Mouse (Mus musculus) CH12.LX (cell line): Measurements from ENCODE around the gene Map4k3. TPM values are rescaled to one million over a fixed set of nuclear protein-coding genes. Genes with fewer than 3 reads are reported as not detected.

Experiments
- DNase-seq: peaks from one replicate; pipeline ENCODE4 v3.0.0-alpha.2; 2013; ENCODE audit errors: extremely low read depth
- H3K27ac ChIP-seq: 2 replicates; pipeline ENCODE4 v1.5.1; 2012; ENCODE audit warnings: low read depth, mild to moderate bottlenecking, control low read depth, moderate library complexity; ENCODE audit not compliant: insufficient read depth
- H3K27me3 ChIP-seq: replicated peaks from 2 replicates; pipeline ENCODE3; 2012; ENCODE audit warnings: inconsistent platforms
- H3K36me3 ChIP-seq, 2 experiments: replicated peaks in 1 of 2; 2 replicates each; pipeline versions ENCODE3 to v1.6.1; 2012; ENCODE audit warnings: inconsistent platforms in 1 of 2, low read length in 1 of 2, mild to moderate bottlenecking in 1 of 2, mixed read lengths in 1 of 2, moderate library complexity in 1 of 2; ENCODE audit not compliant: control insufficient read depth in 1 of 2, insufficient read depth in 1 of 2
- H3K4me1 ChIP-seq, 2 experiments: 2 replicates each; pipeline ENCODE4 v1.6.1; 2012; ENCODE audit warnings: inconsistent platforms in 1 of 2, moderate library complexity in 1 of 2; ENCODE audit not compliant: insufficient read depth in 2 of 2, control insufficient read depth in 1 of 2
- H3K4me2 ChIP-seq: 2 replicates; pipeline ENCODE4 v1.6.1; 2012; ENCODE audit warnings: low read depth, mild to moderate bottlenecking, control low read depth; ENCODE audit not compliant: poor library complexity, insufficient read depth, severe bottlenecking
- H3K4me3 ChIP-seq, 3 experiments: fragments of 150-350 bp in 1 of 3; sonication (generic) in 1 of 3; replicated peaks in 1 of 3; 2 replicates each; pipeline versions ENCODE3 to v1.5.1; 2011 to 2012; ENCODE audit warnings: low read depth in 2 of 3, low read length in 2 of 3, mild to moderate bottlenecking in 2 of 3, moderate library complexity in 2 of 3, control low read depth in 1 of 3, improper control_type of control experiment in 1 of 3, inconsistent platforms in 1 of 3, mixed read lengths in 1 of 3; ENCODE audit not compliant: poor library complexity in 1 of 3
- H3K79me2 ChIP-seq: replicated peaks from 2 replicates; pipeline ENCODE4 v1.6.1; 2012; ENCODE audit warnings: mild to moderate bottlenecking, moderate library complexity; ENCODE audit not compliant: control insufficient read depth, poor library complexity, insufficient read depth, severe bottlenecking; ENCODE audit errors: extremely low read depth
- H3K9ac ChIP-seq: 2 replicates; pipeline ENCODE4 v1.6.1; 2012; ENCODE audit warnings: low read depth, mild to moderate bottlenecking, control low read depth, moderate library complexity; ENCODE audit not compliant: insufficient read depth
- H3K9me3 ChIP-seq: replicated peaks from 2 replicates; pipeline ENCODE3; 2012; ENCODE audit warnings: low read length, inconsistent platforms, mixed read lengths
- CTCF ChIP-seq, 2 experiments: IDR thresholded peaks in 1 of 2; conservative IDR thresholded peaks in 1 of 2; 2 replicates each; pipeline ENCODE4 v1.5.1; 2011 to 2012; ENCODE audit warnings: low read depth in 2 of 2, low read length in 2 of 2, improper control_type of control experiment in 1 of 2, inconsistent platforms in 1 of 2, mild to moderate bottlenecking in 1 of 2, moderate library complexity in 1 of 2
- ELF1 ChIP-seq: IDR thresholded peaks from 2 replicates; pipeline ENCODE4 v1.6.1; 2014; ENCODE audit warnings: low read depth, mild to moderate bottlenecking, inconsistent platforms, low read length, improper control_type of control experiment
- ETS1 ChIP-seq: conservative IDR thresholded peaks from 2 replicates; pipeline ENCODE4 v1.6.1; 2012; ENCODE audit warnings: low read depth, mild to moderate bottlenecking, inconsistent platforms, low read length, improper control_type of control experiment, moderate library complexity
- GABPA ChIP-seq: IDR thresholded peaks from 2 replicates; pipeline ENCODE4 v1.6.1; 2012; ENCODE audit warnings: low read depth, low read length, improper control_type of control experiment, inconsistent platforms; ENCODE audit not compliant: insufficient replicate concordance
- HCFC1 ChIP-seq: IDR thresholded peaks from 2 replicates; pipeline ENCODE4 v1.6.1; 2012; ENCODE audit warnings: low read depth, mild to moderate bottlenecking, inconsistent platforms, low read length, improper control_type of control experiment
- IRF4 ChIP-seq: IDR thresholded peaks from 2 replicates; pipeline ENCODE4 v1.6.1; 2014; ENCODE audit warnings: low read depth, mild to moderate bottlenecking, inconsistent platforms, low read length, improper control_type of control experiment
- JUN ChIP-seq: IDR thresholded peaks from 2 replicates; pipeline ENCODE4 v1.6.1; 2011; ENCODE audit warnings: low read depth, mild to moderate bottlenecking, low read length, improper control_type of control experiment, moderate library complexity; ENCODE audit not compliant: insufficient read depth
- JUND ChIP-seq: conservative IDR thresholded peaks from 2 replicates; pipeline ENCODE4 v1.6.1; 2011; ENCODE audit warnings: low read depth, low read length, improper control_type of control experiment
- MYC ChIP-seq: IDR thresholded peaks from 2 replicates; pipeline ENCODE4 v1.6.1; 2011; ENCODE audit warnings: low read depth, mild to moderate bottlenecking, improper control_type of control experiment, low read length
- NELFE ChIP-seq: IDR thresholded peaks from 2 replicates; pipeline ENCODE4 v1.6.1; 2011; ENCODE audit warnings: low read depth, low read length, improper control_type of control experiment
- NRF1 ChIP-seq: IDR thresholded peaks from 2 replicates; pipeline ENCODE4 v1.6.1; 2014; ENCODE audit warnings: low read depth, mild to moderate bottlenecking, inconsistent platforms, low read length, improper control_type of control experiment, moderate library complexity
- PAX5 ChIP-seq: IDR thresholded peaks from 2 replicates; pipeline ENCODE4 v1.6.1; 2012; ENCODE audit warnings: low read length, inconsistent platforms, mixed read lengths
- POLR2A ChIP-seq: IDR thresholded peaks from 2 replicates; pipeline ENCODE4 v1.6.1; 2011; ENCODE audit warnings: low read depth, mild to moderate bottlenecking, improper control_type of control experiment, low read length
- POLR2AphosphoS2 ChIP-seq: IDR thresholded peaks from 2 replicates; pipeline ENCODE4 v1.6.1; 2011; ENCODE audit warnings: low read depth, low read length, improper control_type of control experiment
- RAD21 ChIP-seq: IDR thresholded peaks from 2 replicates; pipeline ENCODE4 v1.6.1; 2011; ENCODE audit warnings: low read depth, mild to moderate bottlenecking, low read length, improper control_type of control experiment, moderate library complexity
- RCOR1 ChIP-seq: conservative IDR thresholded peaks from 2 replicates; pipeline ENCODE4 v1.6.1; 2012; ENCODE audit warnings: low read depth, mild to moderate bottlenecking, inconsistent platforms, low read length, improper control_type of control experiment
- SMC3 ChIP-seq: IDR thresholded peaks from 2 replicates; pipeline ENCODE4 v1.6.1; 2011; ENCODE audit warnings: low read depth, low read length, improper control_type of control experiment
- TBP ChIP-seq: conservative IDR thresholded peaks from 2 replicates; pipeline ENCODE4 v1.6.1; 2011; ENCODE audit warnings: low read depth, low read length, improper control_type of control experiment
- TCF12 ChIP-seq: IDR thresholded peaks from 2 replicates; pipeline ENCODE4 v1.6.1; 2014; ENCODE audit warnings: low read depth, mild to moderate bottlenecking, inconsistent platforms, low read length, improper control_type of control experiment
- USF1 ChIP-seq: IDR thresholded peaks from 2 replicates; pipeline ENCODE4 v1.6.1; 2014; ENCODE audit warnings: low read depth, mild to moderate bottlenecking, inconsistent platforms, low read length, improper control_type of control experiment
- ZKSCAN1 ChIP-seq: IDR thresholded peaks from 2 replicates; pipeline ENCODE4 v1.6.1; 2012; ENCODE audit warnings: low read depth, inconsistent platforms, low read length, improper control_type of control experiment, borderline replicate concordance
- dilution Hi-C: fragments of 300-500 bp; cut with MboI; formaldehyde crosslinking; loops from 2 replicates; pipeline ENCODE4 v1.14.3; 2020; ENCODE audit warnings: low sequenced_read_pairs; ENCODE audit not compliant: extremely low pct_unique_long_range_greater_than_20kb, extremely low pct_ligation_motif_present
- in situ Hi-C: fragments of 300-500 bp; cut with MboI; formaldehyde crosslinking; loops from 3 replicates; pipeline ENCODE4 v1.14.3; 2019; ENCODE audit warnings: low sequenced_read_pairs, low pct_ligation_motif_present, low pct_unique_long_range_greater_than_20kb, mixed read lengths
- polyA plus RNA-seq: library from polyadenylated mRNA; unstranded; fragments of >175 nt; gene quantifications from 2 replicates; pipeline ENCODE4 v1.2.1, GENCODE M21; 2012; ENCODE audit warnings: low read depth; ENCODE audit not compliant: insufficient read length
- total RNA-seq, 2 experiments: library from RNA; depleted of rRNA; stranded (reverse); fragments of 300-350 nt in 1 of 2; fragments of >200 nt in 1 of 2; gene quantifications; 2 replicates each; pipeline ENCODE4 v1.2.3; 2012 to 2014

Map4k3 gene
- total and polyA plus RNA-seq, 3 experiments, result 2.7 to 4.3 (median 3.2) TPM

DNA sequence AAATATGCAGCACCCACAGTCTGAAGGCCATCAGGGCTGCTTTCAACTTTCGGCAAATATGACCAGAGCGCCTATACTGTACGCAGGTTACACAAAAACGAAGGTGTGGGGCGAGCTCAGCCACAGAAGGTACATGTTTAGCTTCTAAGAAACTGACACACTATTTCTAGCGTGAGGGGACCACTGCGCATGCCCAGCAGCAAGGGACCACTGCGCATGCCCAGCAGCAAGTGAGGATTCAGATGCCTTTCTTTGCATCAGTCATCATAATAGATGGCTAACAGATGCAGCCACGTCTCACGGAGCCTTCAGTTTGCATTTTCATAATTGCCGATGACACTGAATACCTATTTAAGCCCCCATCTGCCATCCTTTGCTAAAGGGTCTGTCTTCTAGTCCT, 39.6 kb downstream of the Map4k3 start:
- Histone ChIP-seq H3K9ac (no peak overlapping the region), H3K36me3 (peaks cover 0 to 5% of the 10 kb centered on the region in 2 experiments), H3K4me2 (no peak overlapping the region), H3K4me3 (no peak overlapping the region), H3K79me2 (no peaks in the 10 kb centered on the region), H3K27me3 (no peaks in the 10 kb centered on the region), H3K4me1 (peaks cover 0 to 3% of the 10 kb centered on the region in 2 experiments; a peak in 1 of 4 replicates), H3K27ac (no peak overlapping the region), H3K9me3 (no peaks in the 10 kb centered on the region)
- no peak for DNase-seq
- in situ Hi-C loops (no loop called here), dilution Hi-C loops (no loop called here)
- TF ChIP-seq JUN (no peak), RCOR1 (no peak), NELFE (no peak), POLR2A (no peak), GABPA (no peak), TBP (no peak)

GRCm38 (mm10) chr17:80686066-80686465, 42.2 kb downstream of the Map4k3 start:
- in situ Hi-C loops, result no loop called here
- dilution Hi-C loops, result no loop called here
- DNase-seq, result no peak
- Histone ChIP-seq H3K4me1 (peaks cover 0 to 3% of the 10 kb centered on the region in 2 experiments; a peak in 1 of 4 replicates), H3K9me3 (no peaks in the 10 kb centered on the region), H3K4me2 (no peak overlapping the region), H3K27ac (no peak overlapping the region), H3K36me3 (peaks cover 0 to 1% of the 10 kb centered on the region in 2 experiments), H3K9ac (no peak overlapping the region), H3K79me2 (no peaks in the 10 kb centered on the region), H3K27me3 (no peaks in the 10 kb centered on the region), H3K4me3 (no peak overlapping the region)
- TF ChIP-seq TCF12 (no peak), USF1 (no peak), HCFC1 (no peak), ETS1 (no peak), TBP (no peak), MYC (no peak)

DNA sequence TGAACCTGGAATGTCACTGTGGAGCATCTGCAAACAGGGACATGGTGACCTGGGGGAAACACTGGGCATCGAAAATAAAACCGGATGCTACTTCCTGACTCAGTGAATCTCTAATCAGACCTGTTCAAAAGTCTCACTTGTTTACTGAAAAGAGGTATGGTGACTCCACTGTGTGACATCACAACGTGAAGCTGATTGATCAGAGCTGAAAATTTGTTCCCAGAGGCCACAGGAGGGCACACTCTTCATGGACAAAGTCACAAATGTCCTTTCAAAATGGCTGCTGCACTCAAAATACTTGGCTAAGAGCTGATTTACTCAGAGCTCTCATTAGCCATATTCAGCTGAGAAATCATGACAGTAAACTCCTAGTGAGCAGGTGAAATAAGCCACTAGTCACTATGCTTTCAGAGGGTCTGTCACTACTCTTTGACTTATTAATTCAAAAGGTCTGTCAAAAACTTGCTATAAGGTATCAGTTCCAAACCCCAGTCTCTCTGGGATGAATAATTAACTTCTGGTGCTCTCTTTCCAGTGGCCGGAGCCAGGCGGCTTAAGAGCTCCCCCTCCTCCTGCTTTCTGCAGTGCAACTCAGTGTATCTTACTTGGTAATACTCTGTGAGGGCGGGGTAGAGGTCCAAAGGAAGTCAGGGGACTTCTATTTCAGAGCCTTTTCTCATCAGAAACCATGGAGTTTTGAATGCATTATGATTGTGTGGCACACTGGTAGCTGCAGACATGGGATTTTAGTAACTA, 44.3 kb downstream of the Map4k3 start:
- no peak for TF ChIP-seq IRF4
- no peak for TF ChIP-seq ZKSCAN1
- TF ChIP-seq PAX5, result no peak
- no peak for TF ChIP-seq JUND
- no peak for TF ChIP-seq NRF1
- peak in 1 of 2 experiments; percentile 63; a peak in 2 of 4 replicates for TF ChIP-seq CTCF (conservative IDR thresholded peaks at IDR 0.05 in 1 of 2, IDR thresholded peaks at IDR 0.05 in 1 of 2; ENCODE audit: low read depth in 2 of 2, low read length in 2 of 2)
- no peak for TF ChIP-seq POLR2AphosphoS2
- no peak for TF ChIP-seq ELF1
- peak; percentile 53 for TF ChIP-seq SMC3
- TF ChIP-seq JUN, result no peak
- TF ChIP-seq RAD21, result peak; percentile 64
- dilution Hi-C loops (no loop called here), in situ Hi-C loops (no loop called here)
- peak; percentile 31 for DNase-seq
- H3K36me3 ChIP-seq, result peaks cover 0 to 2% of the 10 kb centered on the region in 2 experiments
- H3K27ac ChIP-seq, result no peak overlapping the region
- peaks cover 0 to 3% of the 10 kb centered on the region in 2 experiments; a peak in 1 of 4 replicates for H3K4me1 ChIP-seq
- H3K27me3 ChIP-seq, result no peaks in the 10 kb centered on the region
- H3K9ac ChIP-seq, result no peak overlapping the region
- H3K4me2 ChIP-seq, result no peak overlapping the region
- no peaks in the 10 kb centered on the region for H3K9me3 ChIP-seq
- no peaks in the 10 kb centered on the region for H3K79me2 ChIP-seq
- H3K4me3 ChIP-seq, result no peak overlapping the region
